Mouse (Mus musculus): Measurements from ENCODE around the gene Mllt6.
"Not testable (repeated sequence)": the region's sequence is repeated elsewhere in the genome, so short reads cannot be mapped to it uniquely, and the experiment has no call there.

Mllt6 gene

GRCm38 (mm10) chr11:97695712-97696401, 32.6 kb downstream of the Mllt6 start:
- DNase-seq (ENCODE audit: low read depth, low spot score) = no peak

GRCm38 (mm10) chr11:97696669-97697068, 33.5 kb downstream of the Mllt6 start:
- DNase-seq (ENCODE audit: low read depth, low spot score) = no peak

DNA sequence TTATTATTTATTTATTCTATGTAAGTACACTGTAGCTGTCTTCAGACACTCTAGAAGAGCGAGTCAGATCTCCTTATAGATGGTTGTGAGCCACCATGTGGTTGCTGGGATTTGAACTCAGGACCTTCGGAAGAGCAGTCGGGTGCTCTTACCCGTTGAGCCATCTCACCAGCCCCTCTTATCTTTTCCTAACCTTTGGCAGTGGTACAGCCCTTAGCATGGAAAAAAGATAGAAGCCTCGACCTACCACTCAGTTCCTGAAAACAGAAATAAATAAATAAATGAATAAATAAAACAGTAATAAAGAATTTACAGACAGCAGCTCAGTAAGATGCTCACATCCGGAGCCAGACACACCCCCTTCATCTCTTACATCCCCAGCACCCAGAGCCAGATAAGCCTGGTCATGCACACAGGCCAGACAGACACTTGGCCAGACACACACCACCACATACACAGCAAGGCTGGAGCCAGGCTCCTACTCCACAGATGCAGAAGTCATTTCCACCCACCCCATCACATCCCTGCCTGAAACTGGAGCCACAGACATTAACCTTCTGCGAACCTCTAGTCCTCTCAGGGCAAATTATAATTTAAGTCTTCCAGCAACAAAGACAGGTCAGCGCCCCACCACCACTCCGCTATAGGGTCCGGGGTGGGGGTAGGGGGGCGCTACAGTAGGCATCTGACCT, 34.1 kb downstream of the Mllt6 start:
- no peak for DNase-seq (ENCODE audit: low read depth, low spot score)

GRCm38 (mm10) chr11:97697891-97698529, 34.8 kb downstream of the Mllt6 start:
- DNase-seq (ENCODE audit: low read depth, low spot score) = no peak

DNA sequence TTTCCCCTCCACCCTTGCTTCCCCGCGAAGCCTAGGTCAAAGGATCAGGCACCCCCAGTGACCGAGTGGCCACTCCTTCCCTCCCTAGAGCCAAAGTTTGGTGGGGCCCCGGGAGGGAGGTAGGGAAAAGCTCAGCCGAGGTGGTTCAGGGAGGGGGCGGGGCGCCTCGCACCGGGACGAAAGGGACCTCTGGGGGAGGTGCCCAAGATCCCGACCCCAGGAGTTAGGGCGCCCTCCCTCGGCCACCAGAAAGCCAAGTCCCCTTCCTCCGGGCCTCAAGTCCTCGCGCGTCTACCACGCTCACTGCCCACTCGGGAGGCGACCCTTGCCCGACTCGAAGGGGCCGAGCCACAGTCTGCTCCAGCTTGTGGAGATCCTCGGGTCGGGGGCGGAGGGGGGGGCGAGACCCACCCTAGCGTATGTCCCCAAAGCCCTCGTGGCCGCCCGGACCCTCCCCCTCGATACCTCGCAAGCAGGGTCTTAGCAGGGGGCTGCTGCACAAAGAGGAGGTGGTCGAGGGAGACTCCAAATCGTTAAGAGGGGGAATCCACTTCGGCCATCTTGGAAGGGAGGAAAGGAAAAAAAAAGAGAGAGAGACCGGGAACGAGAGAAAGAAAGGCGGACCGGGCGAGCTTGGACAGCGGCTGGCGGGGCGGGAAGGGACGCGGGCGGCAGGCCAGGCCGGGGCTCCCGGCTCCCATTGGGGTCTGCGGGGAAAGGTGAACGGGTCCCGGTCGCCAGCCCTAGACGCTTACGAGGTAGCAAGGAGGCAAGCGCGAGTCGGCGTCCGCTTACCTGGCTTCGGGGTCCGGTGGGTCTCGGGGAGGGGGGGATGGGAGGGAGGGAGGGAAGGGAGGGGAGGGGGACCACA, 35.8 kb downstream of the Mllt6 start:
- DNase-seq (ENCODE audit: low read depth, low spot score) = peak; percentile 84

DNA sequence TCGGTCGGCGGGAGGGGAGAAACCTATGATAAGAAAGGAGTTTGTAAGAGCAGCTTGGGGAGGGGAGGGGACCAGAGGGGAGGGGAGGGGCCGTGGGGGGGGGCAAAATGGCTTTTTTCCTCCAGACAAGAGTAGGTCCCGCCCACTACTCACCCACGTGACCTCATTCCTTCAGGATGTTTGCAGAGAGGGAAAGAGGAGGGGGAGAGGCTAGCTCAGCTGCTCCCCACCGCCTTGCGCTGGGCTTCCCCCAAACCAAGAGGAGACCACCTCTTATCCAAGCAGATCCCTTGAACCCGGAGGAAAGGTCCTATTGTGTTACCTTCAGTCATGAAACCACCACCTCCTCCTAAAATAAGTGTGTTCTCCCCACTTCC, 36.4 kb downstream of the Mllt6 start:
- no peak for DNase-seq (ENCODE audit: low read depth, low spot score)

DNA sequence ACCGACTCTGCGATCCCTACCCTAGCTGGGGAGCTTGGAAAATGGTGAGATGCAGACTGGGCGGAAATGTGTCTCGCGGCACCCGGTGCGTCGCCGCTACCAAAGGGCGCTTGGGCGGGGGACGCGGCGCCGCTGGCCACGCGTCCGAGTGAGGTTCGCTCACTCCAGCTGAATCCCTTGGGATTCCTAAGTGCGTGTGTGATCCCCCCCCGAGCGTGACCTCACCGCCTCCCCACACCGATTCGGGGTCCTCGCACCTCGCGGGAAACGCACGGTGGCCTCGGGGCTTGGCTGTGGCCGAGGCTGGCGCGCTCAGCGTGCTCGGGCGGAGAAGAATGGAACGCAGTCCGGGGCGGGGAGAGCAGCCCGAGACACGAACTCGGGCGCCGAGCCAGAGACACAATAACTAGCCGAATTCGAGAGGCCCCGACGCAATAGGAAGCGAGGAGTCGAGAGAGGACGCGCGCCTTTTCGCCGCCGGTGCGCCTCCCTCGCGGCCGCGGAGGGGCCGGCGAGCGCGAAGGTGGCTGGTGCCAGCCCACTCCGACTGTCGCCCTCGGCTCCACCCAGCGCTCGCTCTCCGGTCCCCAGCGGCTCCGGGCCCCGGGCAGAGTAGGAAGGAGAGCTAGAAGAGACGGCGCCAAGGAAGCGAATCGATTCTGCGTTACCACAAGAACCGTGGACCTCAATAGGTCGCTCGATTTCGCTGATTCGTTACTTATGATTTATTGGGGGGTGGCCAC, 37.0 kb downstream of the Mllt6 start, which contains the start of gene Pcgf2:
TSS of gene Pcgf2 (minus strand) at position 495 of the 743 bp plus-strand sequence.
- DNase-seq (ENCODE audit: low read depth, low spot score) = peak; percentile 86

GRCm38 (mm10) chr11:97700746-97701580, 37.7 kb downstream of the Mllt6 start:
- no peak for DNase-seq (ENCODE audit: low read depth, low spot score)

- DNase-seq (ENCODE audit: low read depth, low spot score) = peak; percentile 71
Observed at GRCm38 (mm10) chr11:97701581-97702392, 38.6 kb downstream of the Mllt6 start.

DNA sequence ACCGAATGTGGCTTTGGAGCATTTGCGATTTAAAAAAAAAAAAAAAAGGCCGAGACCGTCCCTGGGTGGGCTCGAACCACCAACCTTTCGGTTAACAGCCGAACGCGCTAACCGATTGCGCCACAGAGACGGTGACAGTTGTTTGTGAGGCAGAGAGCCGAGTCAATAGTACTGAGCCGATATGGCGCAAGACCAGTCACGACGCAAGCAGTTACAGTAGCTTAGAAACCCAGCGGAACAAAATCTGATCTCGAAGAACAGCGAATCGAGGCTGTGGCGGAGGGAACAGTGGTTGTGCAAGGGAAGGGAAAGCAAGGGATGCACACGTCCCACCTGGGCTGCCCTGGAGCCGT, 39.2 kb downstream of the Mllt6 start:
- peak; percentile 92 for DNase-seq (ENCODE audit: low read depth, low spot score)

DNA sequence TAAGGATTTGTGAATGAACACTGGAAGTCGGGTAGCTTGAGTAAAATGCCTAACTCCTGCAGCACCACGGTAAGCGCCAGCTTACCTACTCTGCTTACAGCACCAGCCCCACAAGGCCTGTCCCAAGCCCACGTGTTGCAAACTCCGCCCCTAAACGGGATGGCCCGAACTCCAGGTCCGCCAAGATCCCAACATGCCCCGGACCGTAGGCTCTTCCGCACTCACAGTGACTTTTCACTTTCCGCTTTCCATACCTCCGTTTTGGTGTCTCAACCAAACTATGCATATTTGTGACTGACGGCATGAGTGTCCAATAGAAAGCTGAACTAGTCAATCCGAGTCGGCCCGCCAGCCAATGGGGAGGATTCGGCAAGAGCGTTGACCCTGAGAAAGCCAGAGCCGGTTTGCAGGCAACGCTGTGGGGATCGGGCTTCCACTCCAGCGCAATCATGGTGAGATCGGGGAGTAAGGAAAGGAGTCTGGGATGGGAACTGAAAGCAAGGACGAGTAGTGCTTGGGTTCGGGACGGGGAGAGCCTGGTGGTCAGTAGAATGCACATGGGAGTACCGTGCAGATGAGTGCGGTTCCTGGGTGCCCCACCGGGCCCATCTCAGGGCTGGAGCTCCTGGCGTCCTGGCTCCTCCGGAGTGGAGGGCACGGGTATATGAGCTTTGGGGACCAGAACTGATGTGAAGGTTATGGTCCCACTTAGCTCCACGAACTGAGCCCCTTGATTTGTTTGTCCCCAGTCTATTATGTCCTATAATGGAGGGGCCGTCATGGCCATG, 40.0 kb downstream of the Mllt6 start, which contains the start of gene Psmb3:
TSS of gene Psmb3 (plus strand) at position 361 of the 788 bp plus-strand sequence.
- peak; percentile 100 for DNase-seq (ENCODE audit: low read depth, low spot score)

DNA sequence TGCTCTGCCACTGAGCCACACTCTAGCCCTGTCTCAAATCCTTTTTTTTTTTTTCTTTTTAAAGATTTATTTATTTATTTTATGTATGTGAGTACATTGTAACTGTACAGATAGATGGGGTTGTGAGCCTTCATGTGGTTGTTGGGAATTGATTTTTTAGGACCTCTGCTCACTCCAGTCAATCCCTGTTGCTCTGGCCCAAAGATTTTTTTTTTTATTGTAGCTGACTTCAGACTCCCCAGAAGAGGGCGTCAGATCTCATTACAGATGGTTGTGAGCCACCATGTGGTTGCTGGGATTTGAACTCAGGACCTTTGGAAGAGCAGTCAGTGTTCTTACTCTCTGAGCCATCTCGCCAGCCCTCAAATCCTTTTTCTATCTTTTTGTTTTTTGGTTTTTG, 46.9 kb downstream of the Mllt6 start:
- DNase-seq (ENCODE audit: low read depth, low spot score) = not testable (repeated sequence)

DNA sequence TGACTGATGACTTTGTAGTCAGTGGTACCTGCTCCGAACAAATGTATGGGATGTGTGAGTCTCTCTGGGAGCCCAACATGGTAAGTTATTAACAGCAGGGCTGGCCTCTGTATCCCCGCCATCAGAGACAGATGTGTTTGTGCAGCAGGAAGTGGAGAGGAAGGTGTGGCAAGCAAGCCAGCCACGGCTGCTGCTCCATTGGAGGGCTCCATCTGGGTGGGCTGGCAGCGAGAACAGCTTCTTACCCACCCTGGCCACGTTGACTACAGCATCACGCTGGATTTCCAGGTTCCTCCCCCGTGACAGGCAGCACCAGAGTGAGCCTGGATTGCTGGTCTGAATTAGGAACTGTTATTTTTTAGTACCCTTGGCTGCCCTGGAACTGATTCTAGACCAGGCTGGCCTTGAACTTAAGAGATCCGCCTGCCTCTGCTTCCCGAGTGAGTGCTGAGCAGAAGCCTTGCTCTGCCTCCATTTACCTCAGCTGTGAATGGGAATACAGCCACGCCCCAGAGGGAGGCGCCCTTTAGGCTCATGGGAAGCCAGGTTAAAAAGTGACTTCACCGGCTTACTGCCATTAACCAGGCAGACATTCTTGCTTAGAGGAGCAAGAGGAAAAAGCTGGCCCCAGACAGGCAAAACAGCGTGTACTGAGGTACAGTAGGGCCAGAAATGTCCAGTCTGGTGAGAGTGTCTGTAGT, 48.1 kb downstream of the Mllt6 start:
- no peak for DNase-seq (ENCODE audit: low read depth, low spot score)

- DNase-seq (ENCODE audit: low read depth, low spot score) = no peak
Observed at GRCm38 (mm10) chr11:97712286-97712685, 49.1 kb downstream of the Mllt6 start.

DNA sequence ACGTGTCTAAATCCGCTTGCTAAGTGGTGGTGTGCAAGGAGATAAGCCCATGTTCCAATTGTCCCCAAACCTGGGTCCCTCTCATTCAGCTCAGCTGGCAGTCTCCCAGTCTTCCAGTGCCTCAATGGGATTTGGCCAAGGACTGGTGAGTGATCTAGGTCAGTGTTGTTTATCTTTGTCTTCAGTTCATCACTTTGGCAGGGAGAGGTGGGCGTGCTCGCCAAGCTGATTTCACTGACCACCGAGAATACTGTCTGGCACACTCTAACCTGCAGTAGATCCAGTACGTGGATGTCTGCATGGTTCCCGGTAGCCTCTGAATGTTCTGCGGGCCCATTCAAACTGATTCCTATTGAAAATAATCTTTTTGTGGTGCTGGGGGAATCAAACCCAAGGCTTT, 50.7 kb downstream of the Mllt6 start:
- DNase-seq (ENCODE audit: low read depth, low spot score) = no peak

- DNase-seq (ENCODE audit: low read depth, low spot score) = peak; percentile 43
Observed at GRCm38 (mm10) chr11:97714356-97714755, 51.1 kb downstream of the Mllt6 start.

DNA sequence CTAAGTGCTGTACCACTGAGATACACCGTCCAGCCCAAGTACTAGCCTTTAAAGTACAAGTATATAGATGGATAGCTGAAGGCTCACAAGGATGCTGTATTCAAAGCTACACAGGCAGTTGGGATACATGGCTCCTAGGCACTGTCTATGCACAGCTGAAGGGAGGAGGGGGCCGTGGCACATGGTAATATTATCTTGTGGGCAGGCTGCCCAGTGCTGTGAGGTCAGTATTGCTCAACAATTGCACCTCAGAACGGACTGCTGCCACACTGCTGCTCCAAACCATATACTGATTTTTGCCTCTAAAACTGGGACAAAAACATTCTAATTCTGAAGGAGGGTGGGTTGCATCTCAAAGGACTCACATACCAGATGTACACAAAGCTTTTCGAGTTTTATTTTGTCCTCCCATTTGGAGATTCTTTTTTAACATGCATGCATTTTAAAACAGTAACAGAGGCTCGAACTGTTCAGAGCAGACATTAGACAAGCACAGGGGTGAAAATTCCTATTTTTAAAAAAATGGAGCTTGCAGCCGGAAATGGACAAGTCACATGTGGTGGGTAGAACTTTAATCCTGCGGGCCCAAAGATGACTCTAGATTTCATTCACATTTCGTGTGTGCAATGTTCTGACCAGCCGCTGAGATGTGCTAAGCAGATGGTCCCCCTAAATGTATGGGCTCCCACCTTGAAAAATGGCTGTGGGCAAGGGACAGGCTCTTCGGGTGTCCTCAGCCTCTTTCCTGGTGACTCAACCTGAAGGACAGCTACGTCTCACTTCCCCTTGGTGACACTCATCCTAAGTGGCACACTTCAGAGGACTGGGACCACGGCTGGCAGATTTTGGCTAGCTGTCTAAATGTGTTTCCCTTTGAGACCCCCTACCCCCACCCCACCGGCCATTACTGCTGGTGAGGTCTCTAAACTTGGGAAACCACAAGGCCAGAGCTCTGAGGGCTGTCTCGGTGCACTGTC, 51.9 kb downstream of the Mllt6 start:
- DNase-seq (ENCODE audit: low read depth, low spot score) = no peak

Data from A20 (cell line).